Mouse (Mus musculus) heart, postnatal 0 days (tissue): ENCODE results near the gene Dock8.
A peak's percentile ranks its signal among the peaks of the same experiment; 100 is the strongest.

ENCODE experiments used
- CTCF ChIP-seq: IDR thresholded peaks from 2 replicates; pipeline ENCODE4 v1.5.1; 2016; ENCODE audit warnings: antibody characterized with exemption, control low read depth, low read depth
- EP300 ChIP-seq: IDR thresholded peaks from 2 replicates; pipeline ENCODE4 v1.6.1; 2016; ENCODE audit warnings: antibody characterized with exemption, low read depth

- 0 out of 2 replicates have a peak, but pooled peaks have one; percentile 11 for TF ChIP-seq CTCF
- TF ChIP-seq EP300, result no peak
Observed at GRCm38 (mm10) chr19:25236596-25237491, 237.5 kb downstream of the Dock8 start, which contains the start of gene Kank1.
